Mouse (Mus musculus): ENCODE results near the gene Slc10a1.

Slc10a1 gene

DNA sequence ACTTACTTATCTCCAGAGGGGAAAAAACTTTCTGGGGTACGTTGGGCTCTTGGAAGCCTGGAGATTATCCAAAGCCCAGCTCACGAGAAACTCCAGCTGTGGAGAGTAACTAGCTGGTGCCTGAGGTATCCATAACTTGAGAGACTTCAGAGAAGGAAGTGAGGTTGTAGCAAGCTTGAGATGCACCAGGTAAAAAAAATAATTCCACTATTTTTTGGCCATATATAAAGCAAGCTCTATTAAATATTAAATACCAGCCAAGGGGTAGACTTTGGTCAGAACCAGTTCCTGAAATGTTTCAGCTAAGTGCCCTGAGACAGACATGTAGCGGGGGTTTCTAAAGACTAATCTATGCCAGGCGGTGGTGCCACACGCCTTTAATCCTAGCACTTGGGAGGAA is at the start of gene Slc10a1:
TSS of gene Slc10a1 (minus strand) at position 101 of the 400 bp plus-strand sequence.
- no peak for DNase-seq (ENCODE audit: low read depth, low spot score)

GRCm38 (mm10) chr12:81017624-81018023 is 49.1 kb upstream of the Slc10a1 start:
- DNase-seq (ENCODE audit: low read depth, low spot score): no peak

GRCm38 (mm10) chr12:81013496-81013895 is 45.0 kb upstream of the Slc10a1 start:
- DNase-seq (ENCODE audit: low read depth, low spot score): no peak

GRCm38 (mm10) chr12:81011994-81012393 is 43.5 kb upstream of the Slc10a1 start:
- no peak for DNase-seq (ENCODE audit: low read depth, low spot score)

DNA sequence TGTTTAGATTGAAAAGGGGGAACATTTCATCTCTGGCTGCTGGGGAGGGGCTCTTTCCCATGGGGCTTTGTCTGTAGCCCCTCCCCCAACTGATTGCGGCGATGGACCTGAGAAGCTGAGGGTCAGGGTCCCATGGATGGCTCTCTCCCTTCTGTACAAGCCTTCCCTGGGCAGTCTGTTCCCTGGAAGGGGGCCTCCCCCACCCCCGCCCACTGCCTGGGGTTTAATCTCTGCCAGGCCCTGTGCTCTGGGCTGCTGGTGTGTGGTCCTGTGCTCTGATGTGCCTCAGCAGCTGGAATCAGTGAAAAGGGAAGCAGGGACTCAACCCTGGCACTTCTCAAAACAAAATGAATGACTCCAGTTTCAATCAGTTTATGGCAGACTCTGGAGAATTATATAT is 41.3 kb upstream of the Slc10a1 start:
- DNase-seq (ENCODE audit: low read depth, low spot score): no peak

DNA sequence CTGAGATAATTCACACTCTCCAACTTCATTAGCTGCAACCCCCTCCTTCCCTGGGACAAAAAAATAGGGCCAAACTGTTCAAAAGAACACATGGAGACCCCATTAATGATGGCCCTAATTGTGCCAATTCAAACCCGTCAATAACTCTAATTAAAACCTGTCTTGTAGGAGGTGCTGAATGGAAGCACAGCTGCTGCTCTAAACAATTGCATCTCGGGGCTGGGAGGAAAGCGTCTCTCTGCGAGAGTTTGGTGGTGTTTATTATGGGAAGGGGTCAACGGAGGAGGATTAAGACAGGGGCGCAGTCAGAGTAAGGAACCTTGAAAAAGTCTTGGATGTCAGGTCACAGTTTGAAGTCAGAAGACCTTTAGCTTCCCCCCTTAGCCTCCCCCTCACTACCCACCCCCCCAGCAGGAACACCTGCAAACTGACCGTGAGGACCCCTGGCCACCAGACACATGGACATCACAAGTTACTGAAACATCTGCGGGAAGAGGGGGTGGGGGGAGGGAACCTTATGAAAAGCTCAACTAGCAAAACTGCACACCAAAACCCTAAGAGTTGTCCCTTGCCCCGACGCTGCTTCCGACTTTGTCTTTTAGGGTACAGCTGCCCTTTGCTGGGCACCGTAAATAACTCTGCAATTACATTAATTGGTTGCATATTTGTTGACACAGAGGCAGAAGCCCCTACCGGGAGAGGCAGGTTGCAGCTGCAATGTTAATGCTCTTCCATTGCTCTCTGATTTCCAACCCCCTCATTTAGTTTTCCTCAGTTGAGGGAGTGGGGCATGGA is 34.5 kb upstream of the Slc10a1 start:
- no peak for DNase-seq (ENCODE audit: low read depth, low spot score)

DNA sequence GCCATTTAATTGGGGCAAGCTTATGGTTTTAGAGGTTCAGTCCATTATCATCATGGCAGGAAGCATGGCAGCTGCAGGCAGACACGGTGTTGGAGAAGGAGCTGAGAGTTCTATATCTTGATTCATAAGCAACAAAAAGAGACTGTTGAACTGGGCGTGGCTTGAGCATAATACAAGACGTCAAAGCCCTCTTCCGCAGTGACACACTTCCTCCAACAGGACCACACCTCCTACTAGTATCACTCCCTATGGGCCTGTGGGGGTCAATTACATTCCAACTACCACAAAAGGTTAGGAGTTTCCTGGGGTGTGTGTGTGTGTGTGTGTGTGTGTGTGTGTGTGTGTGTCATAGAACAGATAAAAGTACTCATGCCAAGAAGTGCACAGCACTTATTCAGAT is 32.4 kb upstream of the Slc10a1 start:
- no peak for DNase-seq (ENCODE audit: low read depth, low spot score)

DNA sequence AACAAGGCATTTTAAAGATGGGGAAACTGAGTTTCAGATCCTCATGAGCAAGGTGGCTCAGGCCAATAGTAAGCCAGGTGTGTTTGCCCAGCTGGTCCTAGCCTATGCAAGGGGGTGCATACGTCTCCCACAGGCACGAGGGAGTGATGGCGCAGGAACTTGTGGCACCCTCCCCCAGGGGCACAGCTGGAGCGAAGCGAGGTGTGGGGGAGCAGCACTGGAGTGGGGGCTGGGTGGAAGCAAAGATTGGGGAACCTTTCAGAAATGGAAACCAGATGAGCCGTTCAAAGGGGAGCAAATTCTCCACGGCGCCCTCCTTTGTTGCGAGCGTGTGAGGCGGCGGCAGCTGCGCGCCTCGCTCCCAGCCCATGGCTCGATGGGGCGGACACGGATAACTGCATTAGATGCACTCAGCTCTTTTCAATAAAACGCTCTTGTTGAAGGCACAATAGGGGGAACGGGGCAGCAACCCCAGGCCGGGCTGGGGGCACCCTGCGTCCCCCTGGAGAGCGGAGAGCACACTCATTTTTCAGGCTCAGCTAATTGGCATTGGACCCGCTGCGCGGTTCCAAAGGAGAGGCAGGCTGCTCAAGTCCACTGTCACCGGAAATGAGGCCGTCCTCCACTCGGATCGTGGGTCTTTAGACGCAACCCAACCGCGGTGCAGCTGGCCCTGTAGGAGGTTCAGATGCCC is 30.2 kb upstream of the Slc10a1 start:
- no peak for DNase-seq (ENCODE audit: low read depth, low spot score)

- no peak for DNase-seq (ENCODE audit: low read depth, low spot score)
These were observed 29.1 kb upstream of the Slc10a1 start for GRCm38 (mm10) chr12:80997652-80998051.

- DNase-seq (ENCODE audit: low read depth, low spot score): no peak
These were observed 26.8 kb upstream of the Slc10a1 start for GRCm38 (mm10) chr12:80995326-80995725.

- no peak for DNase-seq (ENCODE audit: low read depth, low spot score)
These were observed 25.3 kb upstream of the Slc10a1 start for GRCm38 (mm10) chr12:80993773-80994172.

DNA sequence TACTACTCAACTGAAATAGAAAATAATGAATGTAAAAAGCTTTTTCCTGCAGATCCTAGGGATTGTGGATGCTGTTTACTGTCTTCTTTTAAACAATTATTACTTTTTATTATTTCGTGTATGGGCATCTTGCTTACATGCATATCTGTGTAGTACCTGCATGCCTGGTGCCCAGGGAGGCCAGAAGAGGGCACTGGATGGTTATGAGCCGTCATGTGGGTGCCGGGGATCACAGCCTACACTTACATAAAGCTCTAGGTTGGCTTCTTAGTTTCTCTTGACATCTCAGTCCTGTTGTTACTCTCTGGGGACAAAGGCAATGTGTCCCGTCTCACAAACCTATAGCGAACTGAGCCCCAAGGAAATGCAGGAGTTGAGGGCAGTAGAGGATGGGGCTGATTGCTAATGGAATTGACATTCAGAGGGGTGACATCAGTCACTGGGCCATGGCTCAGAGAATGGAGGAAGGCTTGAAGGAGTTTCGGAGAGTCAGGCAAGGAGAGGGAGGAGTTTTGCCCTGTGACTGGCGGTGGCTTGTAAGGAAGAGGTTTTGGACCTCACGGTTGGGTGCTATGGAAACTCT is 24.1 kb upstream of the Slc10a1 start:
- no peak for DNase-seq (ENCODE audit: low read depth, low spot score)

- no peak for DNase-seq (ENCODE audit: low read depth, low spot score)
These were observed 23.3 kb upstream of the Slc10a1 start for GRCm38 (mm10) chr12:80991806-80992205.

DNA sequence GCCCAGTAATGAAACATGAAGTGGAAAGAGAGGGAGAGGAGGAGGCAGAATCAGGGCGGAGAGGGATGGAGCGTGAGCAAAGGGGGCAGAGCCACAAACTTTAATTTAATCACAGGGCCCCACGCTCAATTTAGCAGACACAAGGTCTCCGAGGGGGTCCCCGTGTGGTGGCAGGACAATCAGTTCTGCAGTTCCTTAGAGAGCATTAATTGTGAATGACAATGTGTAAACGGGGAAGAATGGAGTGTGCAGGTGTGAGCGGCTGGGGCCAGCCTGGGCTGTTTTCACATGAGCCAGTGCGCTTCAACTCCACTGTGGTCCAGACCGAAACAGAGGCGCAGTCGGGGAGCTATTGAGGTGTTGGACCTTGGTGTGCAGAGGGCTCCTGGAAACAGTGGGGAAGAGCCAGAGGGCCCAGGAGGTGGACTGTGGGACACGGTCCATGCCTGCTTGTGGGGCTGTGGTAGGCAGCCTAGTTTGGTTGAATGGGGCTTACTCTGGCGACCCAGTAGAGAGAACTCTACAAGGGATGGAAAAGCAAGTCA is 22.5 kb upstream of the Slc10a1 start:
- no peak for DNase-seq (ENCODE audit: low read depth, low spot score)

- DNase-seq (ENCODE audit: low read depth, low spot score): no peak
These were observed 19.8 kb upstream of the Slc10a1 start for GRCm38 (mm10) chr12:80988286-80988685.

DNA sequence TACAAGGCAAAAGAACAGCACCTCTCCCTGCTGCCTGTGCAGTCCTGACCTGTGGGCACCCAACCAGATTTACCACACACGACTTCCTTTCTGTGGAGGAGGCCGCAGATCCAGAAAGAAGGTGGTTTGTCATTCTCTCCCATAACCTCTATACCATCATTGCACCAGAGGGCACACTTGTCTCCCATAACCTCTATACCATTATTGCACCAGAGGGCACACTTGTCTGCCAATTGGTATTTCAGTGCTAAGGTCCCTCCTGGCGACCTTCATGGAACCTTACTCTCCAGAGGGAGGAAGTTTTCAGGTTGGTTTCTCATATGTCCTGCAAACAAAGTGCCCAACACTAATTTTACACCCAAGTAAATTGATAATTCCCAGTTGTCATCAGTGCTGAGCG is 18.1 kb upstream of the Slc10a1 start:
- no peak for DNase-seq (ENCODE audit: low read depth, low spot score)

DNA sequence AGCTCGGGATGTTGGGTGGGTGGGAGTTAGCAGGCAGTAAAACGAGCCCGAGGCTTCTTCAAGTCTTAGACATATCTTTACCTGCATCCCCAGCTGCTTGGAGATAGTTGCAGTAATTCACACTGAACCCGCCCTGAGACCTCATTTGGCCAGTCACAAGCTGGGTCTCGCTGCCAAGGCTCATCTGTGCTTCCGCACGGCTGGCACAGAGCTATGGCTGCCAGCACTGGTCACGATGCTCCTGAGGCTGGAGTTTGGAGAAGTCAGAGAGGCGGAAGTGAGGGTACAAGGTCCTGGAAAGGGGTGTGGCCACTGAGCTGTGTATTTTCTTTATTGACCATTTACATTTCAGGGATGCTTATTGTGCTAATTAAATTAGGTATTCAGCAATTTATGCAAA is 15.2 kb upstream of the Slc10a1 start:
- no peak for DNase-seq (ENCODE audit: low read depth, low spot score)

- DNase-seq (ENCODE audit: low read depth, low spot score): no peak
These were observed 13.8 kb upstream of the Slc10a1 start for GRCm38 (mm10) chr12:80982326-80982725.

GRCm38 (mm10) chr12:80975939-80976671 is 7.6 kb upstream of the Slc10a1 start:
- DNase-seq (ENCODE audit: low read depth, low spot score): no peak

DNA sequence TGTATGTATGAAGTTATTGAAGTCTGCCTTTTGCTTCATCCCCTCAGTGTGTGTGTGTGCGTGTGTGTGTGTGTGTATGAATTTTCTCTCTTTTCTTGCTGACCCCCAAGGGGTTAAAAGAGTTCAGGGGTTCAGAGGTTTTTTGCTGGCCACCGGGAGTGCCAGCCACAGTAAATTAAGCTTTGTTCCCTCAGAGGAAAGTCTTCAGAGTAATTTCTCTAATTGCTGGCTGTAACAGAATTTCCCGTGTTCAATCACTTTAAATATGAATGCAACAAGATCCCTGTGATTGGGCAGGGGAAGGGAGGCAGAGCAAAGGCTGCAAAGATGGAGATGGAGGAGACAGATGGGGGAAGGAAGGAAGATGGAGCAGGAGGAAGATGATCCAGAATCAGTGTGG is 3.3 kb upstream of the Slc10a1 start:
- DNase-seq (ENCODE audit: low read depth, low spot score): no peak

DNA sequence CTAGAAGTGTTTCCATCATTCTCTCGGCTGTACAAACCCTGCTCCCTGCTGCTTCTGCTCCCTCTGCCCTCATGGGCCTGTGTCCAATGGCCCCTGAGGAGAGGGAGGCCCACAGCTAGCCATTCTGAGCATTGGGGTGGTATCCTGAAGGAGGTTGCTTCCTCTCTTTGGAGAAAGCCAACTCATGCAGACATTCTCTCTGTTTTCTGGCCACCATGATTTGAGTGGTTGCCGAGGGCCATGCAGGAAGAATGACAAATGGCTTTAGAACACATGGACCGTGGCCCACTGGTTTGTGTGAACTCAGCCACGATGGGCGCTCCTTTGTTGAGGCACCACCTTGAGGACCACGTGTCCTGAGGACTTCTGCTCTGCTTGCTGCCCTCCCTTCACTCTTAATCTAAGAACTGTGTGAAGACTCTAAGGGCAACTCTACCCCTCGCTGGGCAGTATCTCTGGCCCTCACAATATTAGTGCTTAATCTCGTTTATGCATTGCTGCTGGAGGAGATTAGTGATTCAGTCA is 1.7 kb upstream of the Slc10a1 start:
- DNase-seq (ENCODE audit: low read depth, low spot score): no peak

DNA sequence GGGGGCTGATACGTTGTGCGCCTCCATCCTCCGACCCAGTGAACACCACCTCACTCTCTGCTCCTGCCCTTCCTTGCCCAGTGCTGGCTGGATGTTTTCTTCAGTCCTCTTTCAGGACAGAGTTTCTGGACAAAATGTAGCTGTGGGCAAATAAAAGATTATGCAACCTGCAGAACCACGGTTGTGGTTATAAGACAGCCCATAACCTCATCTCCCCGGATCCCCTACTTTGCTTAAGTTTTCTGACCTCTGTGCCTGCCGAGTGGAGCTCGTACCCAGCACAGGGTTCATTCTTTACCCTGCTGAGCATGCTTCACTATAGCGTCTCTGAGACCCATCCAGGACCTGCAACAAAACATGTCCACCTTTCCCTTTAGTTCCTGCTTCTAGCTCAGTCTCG is 587 bp downstream of the Slc10a1 start:
- no peak for DNase-seq (ENCODE audit: low read depth, low spot score)
